Mouse (Mus musculus) hindbrain, embryonic 15.5 days (tissue): ENCODE results near the gene Gucy2d. TPM values are rescaled to one million over a fixed set of nuclear protein-coding genes. Genes with fewer than 3 reads are reported as not detected.

Source experiments
- polyA plus RNA-seq: library from polyadenylated mRNA; unstranded; fragments of >200 nt; fragmentation: Nextera tagmentation; extraction: Ambion mirVana; gene quantifications from 2 replicates; pipeline ENCODE4 v1.2.1, GENCODE M21; 2015

The Gucy2d gene
- polyA plus RNA-seq, 1 experiment from 2014 or later = 0.58 TPM

Other genes starting within 250 kb of the Gucy2d start
- 0.31 and 0.45 TPM in 2 replicates for gene B3gnt6, start 240.9 kb upstream of the Gucy2d start, polyA plus RNA-seq
- gene Acer3, start 119.2 kb upstream of the Gucy2d start, polyA plus RNA-seq = 26.3 and 28.2 TPM in 2 replicates
- 8.9 and 9.3 TPM in 2 replicates for gene Tsku, start 79.1 kb upstream of the Gucy2d start, polyA plus RNA-seq
- 4.6 and 5.6 TPM in 2 replicates for gene Lrrc32, start 48.9 kb downstream of the Gucy2d start, polyA plus RNA-seq
- gene Emsy, start 216.4 kb downstream of the Gucy2d start, polyA plus RNA-seq = 30.6 and 33.4 TPM in 2 replicates